Mouse (Mus musculus) midbrain, embryonic 12.5 days (tissue): ENCODE measurements around the gene N4bp2l2. TPM values are rescaled to one million over a fixed set of nuclear protein-coding genes. Genes with fewer than 3 reads are reported as not detected.
A peak's percentile ranks its signal among the peaks of the same experiment; 100 is the strongest.

ENCODE experiments used
- ATAC-seq: fragments of 200-750 bp; cut with Nextera tagmentation; 2 replicates; pipeline ENCODE4 v1.8.0; 2017; ENCODE audit warnings: low read depth, moderate TSS enrichment, moderate library complexity; ENCODE audit not compliant: low FRiP score
- H3K27ac ChIP-seq: fragments of 300-500 bp; sonication (generic); replicated peaks from 2 replicates; pipeline ENCODE4 v1.5.1; 2016; ENCODE audit warnings: mild to moderate bottlenecking
- H3K27me3 ChIP-seq: fragments of 300-500 bp; sonication (generic); 2 replicates; pipeline ENCODE4 v1.6.1; 2016; ENCODE audit warnings: mild to moderate bottlenecking
- H3K36me3 ChIP-seq: fragments of 300-500 bp; sonication (generic); 2 replicates; pipeline ENCODE4 v1.6.1; 2016
- H3K4me1 ChIP-seq: fragments of 300-500 bp; sonication (generic); 2 replicates; pipeline ENCODE4 v1.6.1; 2016
- H3K4me2 ChIP-seq: fragments of 300-500 bp; sonication (generic); replicated peaks from 2 replicates; pipeline ENCODE4 v1.6.1; 2016; ENCODE audit warnings: mild to moderate bottlenecking, moderate library complexity
- H3K4me3 ChIP-seq: fragments of 300-500 bp; sonication (generic); 2 replicates; pipeline ENCODE4 v1.5.1; 2016; ENCODE audit warnings: mild to moderate bottlenecking
- H3K9ac ChIP-seq: fragments of 300-500 bp; sonication (generic); replicated peaks from 2 replicates; pipeline ENCODE4 v1.6.1; 2016; ENCODE audit warnings: mild to moderate bottlenecking, moderate library complexity
- H3K9me3 ChIP-seq: fragments of 300-500 bp; sonication (generic); 2 replicates; pipeline ENCODE4 v1.6.1; 2016; ENCODE audit warnings: mild to moderate bottlenecking
- WGBS: fragments of 180-500 bp; shearing (Covaris S2); methylation state at CpG from one replicate; pipeline ENCODE4 v1.1.7; 2016; 5-methylcytosine and 5-hydroxymethylcytosine counted together
- polyA plus RNA-seq: library from polyadenylated mRNA; unstranded; fragments of >200 nt; fragmentation: Nextera tagmentation; extraction: Ambion mirVana; gene quantifications from 2 replicates; pipeline ENCODE4 v1.2.1, GENCODE M21; 2016

The N4bp2l2 gene
- polyA plus RNA-seq, 1 experiment from 2014 or later: 34.7 TPM

- 93% methylated on average over 6 of the region's 6 CpGs for WGBS
- no peak for ATAC-seq
- H3K9me3 ChIP-seq: no peaks in the 10 kb centered on the region
- no peak overlapping the region for H3K9ac ChIP-seq
- no peak overlapping the region for H3K27ac ChIP-seq
- no peaks in the 10 kb centered on the region for H3K4me1 ChIP-seq
- H3K36me3 ChIP-seq: peaks cover 18% of the 10 kb centered on the region
- H3K4me3 ChIP-seq: no peak overlapping the region
- H3K27me3 ChIP-seq: no peaks in the 10 kb centered on the region
- no peak overlapping the region for H3K4me2 ChIP-seq
These were observed 59.9 kb downstream of the N4bp2l2 start for GRCm38 (mm10) chr5:150606131-150606530.

GRCm38 (mm10) chr5:150601441-150602230 lies 64.3 kb downstream of the N4bp2l2 start:
- 75% methylated on average over 14 of the region's 14 CpGs for WGBS
- Histone ChIP-seq H3K4me2 (no peak overlapping the region), H3K9ac (no peak overlapping the region), H3K9me3 (no peaks in the 10 kb centered on the region), H3K4me1 (no peaks in the 10 kb centered on the region), H3K27ac (no peak overlapping the region), H3K36me3 (0 out of 2 replicates have a peak, but pooled peaks cover 4% of the 10 kb centered on the region), H3K4me3 (no peak overlapping the region), H3K27me3 (peaks cover 2% of the 10 kb centered on the region)
- no peak for ATAC-seq

- H3K9me3 ChIP-seq: no peaks in the 10 kb centered on the region
- 85% methylated on average over 20 of the region's 20 CpGs for WGBS
- no peak overlapping the region for H3K9ac ChIP-seq
- ATAC-seq: no peak
- H3K27me3 ChIP-seq: peaks cover 9% of the 10 kb centered on the region
- H3K27ac ChIP-seq: no peak overlapping the region
- H3K4me3 ChIP-seq: no peak overlapping the region
- no peaks in the 10 kb centered on the region for H3K36me3 ChIP-seq
- H3K4me2 ChIP-seq: no peak overlapping the region
- no peaks in the 10 kb centered on the region for H3K4me1 ChIP-seq
These were observed 65.2 kb downstream of the N4bp2l2 start for GRCm38 (mm10) chr5:150600554-150601440.

GRCm38 (mm10) chr5:150599301-150600294 lies 66.4 kb downstream of the N4bp2l2 start:
- Histone ChIP-seq H3K4me2 (no peak overlapping the region), H3K4me3 (no peak overlapping the region), H3K4me1 (peaks cover 4% of the 10 kb centered on the region; the same call in 1 of the 2 replicates), H3K36me3 (no peaks in the 10 kb centered on the region), H3K9me3 (no peaks in the 10 kb centered on the region), H3K9ac (no peak overlapping the region), H3K27me3 (peaks cover 20% of the 10 kb centered on the region), H3K27ac (no peak overlapping the region)
- WGBS: 70% methylated on average over 13 of the region's 13 CpGs
- no peak for ATAC-seq

GRCm38 (mm10) chr5:150598202-150599119 lies 67.5 kb downstream of the N4bp2l2 start:
- peaks cover 7% of the 10 kb centered on the region; the same call in 1 of the 2 replicates for H3K4me1 ChIP-seq
- H3K27me3 ChIP-seq: peaks cover 31% of the 10 kb centered on the region
- ATAC-seq: no peak
- 69% methylated on average over 21 of the region's 21 CpGs for WGBS
- no peaks in the 10 kb centered on the region for H3K36me3 ChIP-seq
- no peaks in the 10 kb centered on the region for H3K9me3 ChIP-seq
- no peak overlapping the region for H3K4me3 ChIP-seq
- H3K27ac ChIP-seq: no peak overlapping the region
- H3K9ac ChIP-seq: no peak overlapping the region
- H3K4me2 ChIP-seq: no peak overlapping the region

- 84% methylated on average over 7 of the region's 7 CpGs for WGBS
- H3K4me3 ChIP-seq: no peak within 1 kb of the TSS
- H3K27me3 ChIP-seq: peaks cover 45% of the 10 kb centered on the region
- no peaks in the 10 kb centered on the region for H3K9me3 ChIP-seq
- H3K36me3 ChIP-seq: no peaks in the 10 kb centered on the region
- no peak within 1 kb of the TSS for H3K4me2 ChIP-seq
- H3K9ac ChIP-seq: no peak within 1 kb of the TSS
- no peak for ATAC-seq
- peaks cover 7% of the 10 kb centered on the region; the same call in 1 of the 2 replicates for H3K4me1 ChIP-seq
- H3K27ac ChIP-seq: no peak within 1 kb of the TSS
These were observed 68.9 kb downstream of the N4bp2l2 start, which contains the start of gene N4bp2l1 for GRCm38 (mm10) chr5:150597088-150597487. N4bp2l1 (minus strand) TSS chr5:150597188.

- H3K27me3 ChIP-seq: peaks cover 48% of the 10 kb centered on the region
- no peaks in the 10 kb centered on the region for H3K9me3 ChIP-seq
- H3K9ac ChIP-seq: no peak overlapping the region
- H3K4me3 ChIP-seq: no peak overlapping the region
- no peaks in the 10 kb centered on the region for H3K36me3 ChIP-seq
- no peak overlapping the region for H3K4me2 ChIP-seq
- 55% methylated on average over 11 of the region's 11 CpGs for WGBS
- H3K27ac ChIP-seq: no peak overlapping the region
- no peak for ATAC-seq
- H3K4me1 ChIP-seq: peaks cover 7% of the 10 kb centered on the region; the same call in 1 of the 2 replicates
These were observed 70.5 kb downstream of the N4bp2l2 start for GRCm38 (mm10) chr5:150595366-150596016.

- H3K4me2 ChIP-seq: peak overlapping the region; percentile 100
- H3K36me3 ChIP-seq: no peaks in the 10 kb centered on the region
- WGBS: 6% methylated on average over 17 of the region's 17 CpGs
- H3K9ac ChIP-seq: peak overlapping the region; percentile 68
- H3K27me3 ChIP-seq: peaks cover 48% of the 10 kb centered on the region
- no peaks in the 10 kb centered on the region for H3K9me3 ChIP-seq
- no peak overlapping the region for H3K27ac ChIP-seq
- peak overlapping the region; percentile 78 for H3K4me3 ChIP-seq
- H3K4me1 ChIP-seq: peaks cover 7% of the 10 kb centered on the region; the same call in 1 of the 2 replicates
- peak; percentile 78; the same call in 1 of the 2 replicates for ATAC-seq
These were observed 71.2 kb downstream of the N4bp2l2 start for GRCm38 (mm10) chr5:150594649-150595339.

GRCm38 (mm10) chr5:150593756-150594648 lies 72.0 kb downstream of the N4bp2l2 start:
- Histone ChIP-seq H3K27me3 (peaks cover 48% of the 10 kb centered on the region), H3K9ac (peak overlapping the region; percentile 68), H3K4me2 (peak overlapping the region; percentile 100), H3K36me3 (no peaks in the 10 kb centered on the region), H3K9me3 (no peaks in the 10 kb centered on the region), H3K27ac (no peak overlapping the region), H3K4me1 (peaks cover 7% of the 10 kb centered on the region; the same call in 1 of the 2 replicates), H3K4me3 (peak overlapping the region; percentile 78)
- ATAC-seq: peak; percentile 85
- under 1% methylated on average over 81 of the region's 102 CpGs for WGBS
